33 mouse cellular contexts compared by ENCODE assay signal in the genomic region with DNA sequence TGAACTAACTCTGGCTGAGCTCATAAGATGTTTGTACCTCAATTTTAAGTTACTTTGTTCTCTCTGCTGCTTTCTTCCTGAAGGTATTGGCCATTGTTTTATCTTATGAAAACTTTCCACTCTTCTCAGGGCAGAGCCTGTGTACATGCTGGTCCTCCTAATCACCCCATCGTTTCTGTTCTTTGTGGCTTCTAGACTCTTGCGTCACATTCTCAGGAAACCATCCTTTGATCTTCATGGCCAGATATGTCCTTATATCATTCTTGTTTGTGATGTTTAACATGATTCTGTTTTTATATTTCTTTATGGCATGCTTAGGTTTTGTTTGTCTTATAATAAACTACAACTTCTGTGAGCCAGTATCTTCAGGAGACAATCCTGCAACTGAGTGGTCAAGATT.
"Had no signal": no experiment of that assay in that cellular context is flagged by ENCODE, and none has a peak within 500 bp of the region (broad histone marks: within the 10 kb centered on the region; RNA-seq: fewer than 3 reads in every experiment).

No protein-coding gene starts in this region.

- H3K27me3 ChIP-seq: heart, embryonic 12.5 days; heart, embryonic 13.5 days; heart, embryonic 15.5 days; hindbrain, embryonic 12.5 days; hindbrain, embryonic 13.5 days; hindbrain, embryonic 15.5 days; intestine, embryonic 15.5 days; kidney, embryonic 15.5 days had no signal

- H3K4me1 ChIP-seq: heart, embryonic 12.5 days; heart, embryonic 13.5 days; heart, embryonic 15.5 days; hindbrain, embryonic 10.5 days; hindbrain, embryonic 12.5 days; hindbrain, embryonic 13.5 days; hindbrain, embryonic 15.5 days; intestine, embryonic 15.5 days; kidney, embryonic 15.5 days had no signal

- DNase-seq: heart, postnatal 10 days; heart, postnatal 14 days; heart, postnatal 36 days; heart, postnatal 4 days; kidney, adult 11 months; kidney, adult 18-20 months; kidney, adult 2 months; kidney, adult 8-10 months; kidney, adult 9 months; kidney, postnatal 10 days; kidney, postnatal 14 days; kidney, postnatal 25 days; kidney, postnatal 36 days; kidney, postnatal 4 days; layer of hippocampus, postnatal 36 days had no signal

- H3K9ac ChIP-seq: heart, embryonic 12.5 days; heart, embryonic 13.5 days; heart, embryonic 15.5 days; hindbrain, embryonic 12.5 days; hindbrain, embryonic 13.5 days; hindbrain, embryonic 15.5 days; intestine, embryonic 15.5 days; kidney, embryonic 15.5 days had no signal

- ATAC-seq: hindbrain, embryonic 16.5 days; hindbrain, postnatal 0 days; inflammation-experienced regulatory T-cells, adult 6 months; intestine, embryonic 15.5 days; intestine, embryonic 16.5 days; intestine, postnatal 0 days had no signal

- H3K27ac ChIP-seq: heart, embryonic 13.5 days; heart, embryonic 15.5 days; hindbrain, embryonic 10.5 days; hindbrain, embryonic 12.5 days; hindbrain, embryonic 13.5 days; hindbrain, embryonic 15.5 days; hindbrain, postnatal 0 days; intestine, embryonic 15.5 days; kidney, embryonic 15.5 days; kidney, postnatal 0 days; layer of hippocampus, adult 2 months; left cerebral cortex, adult 2 months had no signal

- H3K36me3 ChIP-seq: heart, embryonic 12.5 days; heart, embryonic 13.5 days; heart, embryonic 15.5 days; hindbrain, embryonic 10.5 days; hindbrain, embryonic 12.5 days; hindbrain, embryonic 13.5 days; hindbrain, embryonic 15.5 days; intestine, embryonic 15.5 days; kidney, embryonic 15.5 days had no signal

- H3K4me2 ChIP-seq: heart, embryonic 11.5 days; heart, embryonic 12.5 days; heart, embryonic 13.5 days; heart, embryonic 15.5 days; hindbrain, embryonic 12.5 days; hindbrain, embryonic 13.5 days; hindbrain, embryonic 15.5 days; intestine, embryonic 15.5 days; kidney, embryonic 15.5 days had no signal

- H3K9me3 ChIP-seq: heart, embryonic 12.5 days; heart, embryonic 13.5 days; heart, embryonic 15.5 days; hindbrain, embryonic 10.5 days; hindbrain, embryonic 12.5 days; hindbrain, embryonic 13.5 days; hindbrain, embryonic 15.5 days; intestine, embryonic 15.5 days; kidney, embryonic 15.5 days had no signal

- H3K4me3 ChIP-seq: heart, embryonic 12.5 days; heart, embryonic 13.5 days; heart, embryonic 15.5 days; hindbrain, embryonic 10.5 days; hindbrain, embryonic 12.5 days; hindbrain, embryonic 13.5 days; hindbrain, embryonic 15.5 days; intestine, embryonic 15.5 days; kidney, embryonic 15.5 days; layer of hippocampus, adult 2 months; left cerebral cortex, adult 2 months had no signal
